Mouse (Mus musculus) thymus, postnatal 36 days (tissue): ENCODE results near the gene Actrt2.
A peak's percentile ranks its signal among the peaks of the same experiment; 100 is the strongest.

Experiments
- DNase-seq, 2 experiments: peaks; one replicate each; pipeline ENCODE4 v3.0.0; 2022; ENCODE audit warnings: mixed read lengths in 2 of 2

The Actrt2 gene

GRCm38 (mm10) chr4:154667767-154668166, at the start of gene Actrt2:
Gene Actrt2, minus strand, starts transcription at chr4:154667867.
- no peak for DNase-seq

- no peak for DNase-seq
Observed at GRCm38 (mm10) chr4:154709391-154710107, 41.9 kb upstream of the Actrt2 start.

- DNase-seq, result no peak
Observed at GRCm38 (mm10) chr4:154708811-154709210, 41.1 kb upstream of the Actrt2 start.

GRCm38 (mm10) chr4:154708223-154708622, 40.6 kb upstream of the Actrt2 start:
- DNase-seq, result no peak

- no peak for DNase-seq
Observed at GRCm38 (mm10) chr4:154707521-154707920, 39.9 kb upstream of the Actrt2 start.

GRCm38 (mm10) chr4:154706442-154706841, 38.8 kb upstream of the Actrt2 start:
- no peak for DNase-seq

GRCm38 (mm10) chr4:154705681-154706080, 38.0 kb upstream of the Actrt2 start:
- DNase-seq, result no peak

- no peak for DNase-seq
Observed at GRCm38 (mm10) chr4:154705056-154705455, 37.4 kb upstream of the Actrt2 start.

- no peak for DNase-seq
Observed at GRCm38 (mm10) chr4:154704591-154704990, 36.9 kb upstream of the Actrt2 start.

- no peak for DNase-seq
Observed at GRCm38 (mm10) chr4:154703426-154704070, 35.9 kb upstream of the Actrt2 start.

- no peak for DNase-seq
Observed at GRCm38 (mm10) chr4:154702931-154703330, 35.3 kb upstream of the Actrt2 start.

GRCm38 (mm10) chr4:154702186-154702585, 34.5 kb upstream of the Actrt2 start:
- DNase-seq, result no peak

- peak in 1 of 2 experiments; percentile 0 for DNase-seq
Observed at GRCm38 (mm10) chr4:154700921-154701412, 33.3 kb upstream of the Actrt2 start.

- DNase-seq, result no peak
Observed at GRCm38 (mm10) chr4:154700436-154700835, 32.8 kb upstream of the Actrt2 start.

- DNase-seq, result peak in 1 of 2 experiments; percentile 0
Observed at GRCm38 (mm10) chr4:154699236-154699635, 31.6 kb upstream of the Actrt2 start.

- DNase-seq, result peak in 1 of 2 experiments; percentile 0
Observed at GRCm38 (mm10) chr4:154698631-154699030, 31.0 kb upstream of the Actrt2 start.

- no peak for DNase-seq
Observed at GRCm38 (mm10) chr4:154698021-154698590, 30.4 kb upstream of the Actrt2 start.

GRCm38 (mm10) chr4:154697476-154697875, 29.8 kb upstream of the Actrt2 start:
- no peak for DNase-seq

GRCm38 (mm10) chr4:154696552-154696951, 28.9 kb upstream of the Actrt2 start:
- DNase-seq, result no peak

GRCm38 (mm10) chr4:154696146-154696545, 28.5 kb upstream of the Actrt2 start:
- DNase-seq, result no peak

GRCm38 (mm10) chr4:154694361-154694760, 26.7 kb upstream of the Actrt2 start:
- no peak for DNase-seq

GRCm38 (mm10) chr4:154693348-154694015, 25.8 kb upstream of the Actrt2 start:
- no peak for DNase-seq

GRCm38 (mm10) chr4:154683068-154683752, 15.5 kb upstream of the Actrt2 start:
- no peak for DNase-seq
